Mouse (Mus musculus) G1E (cell line): ENCODE data around the gene Pkd1l2.

Experiments
- CTCF ChIP-seq: IDR thresholded peaks from 2 replicates; pipeline ENCODE4 v1.5.1; 2012; ENCODE audit warnings: low read depth, low read length, inconsistent platforms, mixed read lengths
- GATA1 ChIP-seq: IDR thresholded peaks from 2 replicates; pipeline ENCODE4 v1.6.1; 2012; ENCODE audit warnings: borderline replicate concordance, low read length, inconsistent platforms, mixed read lengths
- POLR2AphosphoS5 ChIP-seq: IDR thresholded peaks from 2 replicates; pipeline ENCODE4 v1.6.1; 2012; ENCODE audit warnings: low read depth, low read length, inconsistent platforms; ENCODE audit not compliant: insufficient replicate concordance

DNA sequence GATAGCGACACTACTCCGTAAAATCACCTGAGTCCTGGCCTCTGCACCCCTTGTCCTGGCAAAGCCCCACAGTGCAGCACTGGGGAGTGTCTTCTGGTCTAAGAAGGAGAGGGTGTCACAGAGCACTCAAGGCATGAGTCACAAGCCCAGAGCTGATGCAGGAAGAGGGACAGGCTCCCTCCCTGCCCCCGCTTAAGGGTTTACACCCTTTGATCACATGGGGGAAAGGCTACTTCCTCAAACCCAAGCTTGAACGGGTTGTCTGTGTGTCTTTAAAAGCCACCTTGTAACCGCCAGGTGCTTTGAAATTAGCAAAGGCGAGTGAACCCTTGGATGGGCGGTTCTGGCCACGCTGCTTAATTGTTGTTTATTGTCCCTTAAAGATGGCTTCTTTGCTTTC lies 39.0 kb upstream of the Pkd1l2 start:
- TF ChIP-seq POLR2AphosphoS5 (no peak), CTCF (no peak), GATA1 (no peak)
